Mouse (Mus musculus) limb, embryonic 15.5 days (tissue): Measurements from ENCODE around the gene Nf1. TPM values are rescaled to one million over a fixed set of nuclear protein-coding genes. Genes with fewer than 3 reads are reported as not detected.

Source experiments
- ATAC-seq: fragments of 200-750 bp; cut with Nextera tagmentation; 2 replicates; pipeline ENCODE4 v1.8.0; 2017; ENCODE audit warnings: low read depth, moderate TSS enrichment; ENCODE audit not compliant: insufficient number of reproducible peaks, low FRiP score, low TSS enrichment
- H3K27ac ChIP-seq: fragments of 300-500 bp; sonication (generic); 2 replicates; pipeline ENCODE4 v1.5.1; 2015; ENCODE audit warnings: moderate library complexity, mild to moderate bottlenecking, inconsistent platforms
- H3K27me3 ChIP-seq: fragments of 300-500 bp; sonication (generic); 2 replicates; pipeline ENCODE4 v1.6.1; 2015; ENCODE audit warnings: inconsistent platforms
- H3K36me3 ChIP-seq: fragments of 300-500 bp; sonication (generic); 2 replicates; pipeline ENCODE4 v1.6.1; 2015; ENCODE audit warnings: inconsistent platforms
- H3K4me1 ChIP-seq: fragments of 300-500 bp; sonication (generic); 2 replicates; pipeline ENCODE4 v1.6.1; 2015; ENCODE audit warnings: inconsistent platforms
- H3K4me2 ChIP-seq: fragments of 300-500 bp; sonication (generic); 2 replicates; pipeline ENCODE4 v1.6.1; 2015; ENCODE audit warnings: mild to moderate bottlenecking, inconsistent platforms
- H3K4me3 ChIP-seq: fragments of 300-500 bp; sonication (generic); 2 replicates; pipeline ENCODE4 v1.5.1; 2015; ENCODE audit warnings: mild to moderate bottlenecking, inconsistent platforms
- H3K9ac ChIP-seq: fragments of 300-500 bp; sonication (generic); 2 replicates; pipeline ENCODE4 v1.6.1; 2015; ENCODE audit warnings: inconsistent platforms
- H3K9me3 ChIP-seq: fragments of 300-500 bp; sonication (generic); 2 replicates; pipeline ENCODE4 v1.6.1; 2016; ENCODE audit warnings: inconsistent platforms
- WGBS: fragments of 180-500 bp; shearing (Covaris S2); methylation state at CpG from one replicate; pipeline ENCODE4 v1.1.7; 2015; 5-methylcytosine and 5-hydroxymethylcytosine counted together
- polyA plus RNA-seq: library from polyadenylated mRNA; unstranded; fragments of >200 nt; fragmentation: Nextera tagmentation; extraction: Ambion mirVana; gene quantifications from 2 replicates; pipeline ENCODE4 v1.2.1, GENCODE M21; 2015

The Nf1 gene
- polyA plus RNA-seq, 1 experiment from 2014 or later = 5.2 TPM

GRCm38 (mm10) chr11:79531485-79531884 is 192.0 kb downstream of the Nf1 start:
- no peaks in the 10 kb centered on the region for H3K36me3 ChIP-seq

GRCm38 (mm10) chr11:79533311-79533710 is 193.8 kb downstream of the Nf1 start:
- Histone ChIP-seq H3K27ac (no peak overlapping the region; the same call in 1 of the 2 replicates), H3K4me2 (no peak overlapping the region), H3K9me3 (no peaks in the 10 kb centered on the region), H3K9ac (no peak overlapping the region), H3K36me3 (peaks cover 11% of the 10 kb centered on the region; the same call in 1 of the 2 replicates), H3K4me1 (peaks cover 10% of the 10 kb centered on the region), H3K27me3 (no peaks in the 10 kb centered on the region), H3K4me3 (no peak overlapping the region)
- ATAC-seq = no peak
- 88% methylated on average over 6 of the region's 6 CpGs for WGBS

More at GRCm38 (mm10) chr11:79531485-79531884, 192.0 kb downstream of the Nf1 start:
- H3K27ac ChIP-seq = no peak overlapping the region
- H3K27me3 ChIP-seq = no peaks in the 10 kb centered on the region
- no peaks in the 10 kb centered on the region for H3K9me3 ChIP-seq
- no peak for ATAC-seq
- no peak overlapping the region for H3K9ac ChIP-seq
- no peak overlapping the region for H3K4me2 ChIP-seq
- H3K4me3 ChIP-seq = no peak overlapping the region
- 94% methylated on average over 4 of the region's 4 CpGs for WGBS
- H3K4me1 ChIP-seq = peaks cover 10% of the 10 kb centered on the region

- ATAC-seq = peak; percentile 55; the same call in 1 of the 2 replicates
- Histone ChIP-seq H3K27ac (peak overlapping the region; percentile 55; the same call in 1 of the 2 replicates), H3K9me3 (no peaks in the 10 kb centered on the region), H3K36me3 (peaks cover 11% of the 10 kb centered on the region; the same call in 1 of the 2 replicates), H3K4me2 (no peak overlapping the region), H3K4me3 (no peak overlapping the region), H3K4me1 (peaks cover 10% of the 10 kb centered on the region), H3K9ac (no peak overlapping the region), H3K27me3 (no peaks in the 10 kb centered on the region)
- 74% methylated on average over 8 of the region's 8 CpGs for WGBS
Observed at GRCm38 (mm10) chr11:79533950-79534690, 194.6 kb downstream of the Nf1 start.

GRCm38 (mm10) chr11:79535554-79535953 is 196.1 kb downstream of the Nf1 start:
- no peak for ATAC-seq
- 90% methylated on average over 4 of the region's 4 CpGs for WGBS
- Histone ChIP-seq H3K9ac (no peak overlapping the region), H3K4me3 (no peak overlapping the region), H3K4me1 (peaks cover 10% of the 10 kb centered on the region), H3K9me3 (no peaks in the 10 kb centered on the region), H3K4me2 (no peak overlapping the region), H3K27ac (no peak overlapping the region), H3K36me3 (peaks cover 11% of the 10 kb centered on the region; the same call in 1 of the 2 replicates), H3K27me3 (no peaks in the 10 kb centered on the region)

GRCm38 (mm10) chr11:79536293-79536692 is 196.8 kb downstream of the Nf1 start:
- Histone ChIP-seq H3K9ac (no peak overlapping the region), H3K4me2 (no peak overlapping the region), H3K36me3 (peaks cover 14% of the 10 kb centered on the region; the same call in 1 of the 2 replicates), H3K9me3 (no peaks in the 10 kb centered on the region), H3K27ac (no peak overlapping the region), H3K27me3 (no peaks in the 10 kb centered on the region), H3K4me1 (peaks cover 10% of the 10 kb centered on the region), H3K4me3 (no peak overlapping the region)
- 95% methylated on average over 3 of the region's 3 CpGs for WGBS
- ATAC-seq = no peak

GRCm38 (mm10) chr11:79552622-79553021 is 213.1 kb downstream of the Nf1 start:
- Histone ChIP-seq H3K4me3 (no peak overlapping the region), H3K27me3 (no peaks in the 10 kb centered on the region), H3K36me3 (peaks cover 70% of the 10 kb centered on the region), H3K4me2 (no peak overlapping the region), H3K27ac (no peak overlapping the region), H3K9me3 (no peaks in the 10 kb centered on the region), H3K9ac (no peak overlapping the region), H3K4me1 (no peaks in the 10 kb centered on the region)
- no peak for ATAC-seq
- 64% methylated on average over 1 of the region's 1 CpGs for WGBS

- no peak overlapping the region for H3K4me2 ChIP-seq
- no peak overlapping the region for H3K27ac ChIP-seq
- H3K27me3 ChIP-seq = no peaks in the 10 kb centered on the region
- no peak overlapping the region for H3K9ac ChIP-seq
- no peaks in the 10 kb centered on the region for H3K4me1 ChIP-seq
- H3K4me3 ChIP-seq = no peak overlapping the region
- ATAC-seq = no peak
- 93% methylated on average over 4 of the region's 4 CpGs for WGBS
- no peaks in the 10 kb centered on the region for H3K9me3 ChIP-seq
- H3K36me3 ChIP-seq = peaks cover 74% of the 10 kb centered on the region
Observed at GRCm38 (mm10) chr11:79560536-79560935, 221.0 kb downstream of the Nf1 start.

- Histone ChIP-seq H3K36me3 (peaks cover 80% of the 10 kb centered on the region), H3K27ac (no peak overlapping the region), H3K27me3 (no peaks in the 10 kb centered on the region), H3K4me3 (no peak overlapping the region), H3K4me1 (no peaks in the 10 kb centered on the region), H3K9me3 (no peaks in the 10 kb centered on the region), H3K4me2 (no peak overlapping the region), H3K9ac (no peak overlapping the region)
- no peak for ATAC-seq
- WGBS = 76% methylated on average over 7 of the region's 7 CpGs
Observed at GRCm38 (mm10) chr11:79563493-79563892, 224.0 kb downstream of the Nf1 start.

- WGBS = 67% methylated on average over 1 of the region's 1 CpGs
- Histone ChIP-seq H3K4me1 (no peaks in the 10 kb centered on the region), H3K9me3 (no peaks in the 10 kb centered on the region), H3K27ac (no peak overlapping the region), H3K27me3 (no peaks in the 10 kb centered on the region), H3K9ac (no peak overlapping the region), H3K4me3 (no peak overlapping the region), H3K4me2 (no peak overlapping the region), H3K36me3 (peaks cover 82% of the 10 kb centered on the region)
- no peak for ATAC-seq
Observed at GRCm38 (mm10) chr11:79566947-79567346, 227.5 kb downstream of the Nf1 start.

- Histone ChIP-seq H3K4me1 (no peaks in the 10 kb centered on the region), H3K4me2 (no peak overlapping the region), H3K27me3 (no peaks in the 10 kb centered on the region), H3K27ac (no peak overlapping the region), H3K4me3 (no peak overlapping the region), H3K9me3 (no peaks in the 10 kb centered on the region), H3K9ac (no peak overlapping the region), H3K36me3 (peaks cover 78% of the 10 kb centered on the region)
- WGBS = 85% methylated on average over 11 of the region's 11 CpGs
- ATAC-seq = no peak
Observed at GRCm38 (mm10) chr11:79568197-79568911, 228.9 kb downstream of the Nf1 start.

- Histone ChIP-seq H3K27ac (no peak overlapping the region), H3K4me1 (no peaks in the 10 kb centered on the region), H3K4me3 (no peak overlapping the region), H3K4me2 (no peak overlapping the region), H3K9ac (no peak overlapping the region), H3K9me3 (no peaks in the 10 kb centered on the region), H3K36me3 (peaks cover 80% of the 10 kb centered on the region), H3K27me3 (no peaks in the 10 kb centered on the region)
- 89% methylated on average over 2 of the region's 2 CpGs for WGBS
- no peak for ATAC-seq
Observed at GRCm38 (mm10) chr11:79570319-79570718, 230.8 kb downstream of the Nf1 start.

- Histone ChIP-seq H3K9ac (no peak overlapping the region), H3K4me1 (no peaks in the 10 kb centered on the region), H3K4me2 (no peak overlapping the region), H3K27ac (no peak overlapping the region), H3K27me3 (no peaks in the 10 kb centered on the region), H3K4me3 (no peak overlapping the region), H3K9me3 (no peaks in the 10 kb centered on the region), H3K36me3 (peaks cover 71% of the 10 kb centered on the region)
- WGBS = 89% methylated on average over 3 of the region's 3 CpGs
- no peak for ATAC-seq
Observed at GRCm38 (mm10) chr11:79573836-79574235, 234.3 kb downstream of the Nf1 start.
